Mouse (Mus musculus) kidney, adult 2 months (tissue): ENCODE results near the gene Ang2. TPM values are rescaled to one million over a fixed set of nuclear protein-coding genes. Genes with fewer than 3 reads are reported as not detected.

ENCODE experiments used
- DNase-seq: peaks from one replicate; pipeline ENCODE4 v3.0.0; 2021
- H3K27ac ChIP-seq: fragments of 200-500 bp; 2 replicates; pipeline ENCODE4 v1.5.1; 2012; ENCODE audit warnings: low read depth, low read length, control low read depth, inconsistent platforms; ENCODE audit not compliant: insufficient read depth
- H3K27me3 ChIP-seq: fragments of 200-500 bp; replicated peaks from 2 replicates; pipeline ENCODE4 v1.6.1; 2012; ENCODE audit warnings: mild to moderate bottlenecking, moderate library complexity, low read length, inconsistent platforms; ENCODE audit not compliant: control insufficient read depth, insufficient read depth
- H3K36me3 ChIP-seq: fragments of 200-500 bp; 2 replicates; pipeline ENCODE4 v1.6.1; 2012; ENCODE audit warnings: mild to moderate bottlenecking, moderate library complexity, low read length, inconsistent platforms; ENCODE audit not compliant: control insufficient read depth, insufficient read depth
- H3K4me1 ChIP-seq: fragments of 200-500 bp; 2 replicates; pipeline ENCODE4 v1.6.1; 2011; ENCODE audit warnings: low read length; ENCODE audit not compliant: control insufficient read depth, insufficient read depth
- H3K4me3 ChIP-seq: fragments of 200-500 bp; 2 replicates; pipeline ENCODE4 v1.5.1; 2011; ENCODE audit warnings: mild to moderate bottlenecking, low read depth, low read length, control low read depth; ENCODE audit not compliant: insufficient read depth
- CTCF ChIP-seq: fragments of 200-500 bp; conservative IDR thresholded peaks from 2 replicates; pipeline ENCODE4 v1.5.1; 2011; ENCODE audit warnings: low read depth, mild to moderate bottlenecking, control low read depth, low read length, moderate library complexity, mixed read lengths; ENCODE audit not compliant: insufficient read depth, insufficient read length
- POLR2A ChIP-seq: fragments of 200-500 bp; IDR thresholded peaks from one replicate; pipeline ENCODE4 v1.6.1; 2011; ENCODE audit warnings: low read depth, low read length, control low read depth
- WGBS: fragments of 180-500 bp; shearing (Covaris S2); methylation state at CpG from one replicate; pipeline ENCODE4 v1.1.7; 2018; 5-methylcytosine and 5-hydroxymethylcytosine counted together
- polyA plus RNA-seq: library from polyadenylated mRNA; depleted of rRNA; stranded (reverse); fragments of >200 nt; gene quantifications from 2 replicates; pipeline ENCODE4 v1.2.3, GENCODE M21; 2012; rRNA removed

The Ang2 gene
- polyA plus RNA-seq, 1 experiment: not detected

DNA sequence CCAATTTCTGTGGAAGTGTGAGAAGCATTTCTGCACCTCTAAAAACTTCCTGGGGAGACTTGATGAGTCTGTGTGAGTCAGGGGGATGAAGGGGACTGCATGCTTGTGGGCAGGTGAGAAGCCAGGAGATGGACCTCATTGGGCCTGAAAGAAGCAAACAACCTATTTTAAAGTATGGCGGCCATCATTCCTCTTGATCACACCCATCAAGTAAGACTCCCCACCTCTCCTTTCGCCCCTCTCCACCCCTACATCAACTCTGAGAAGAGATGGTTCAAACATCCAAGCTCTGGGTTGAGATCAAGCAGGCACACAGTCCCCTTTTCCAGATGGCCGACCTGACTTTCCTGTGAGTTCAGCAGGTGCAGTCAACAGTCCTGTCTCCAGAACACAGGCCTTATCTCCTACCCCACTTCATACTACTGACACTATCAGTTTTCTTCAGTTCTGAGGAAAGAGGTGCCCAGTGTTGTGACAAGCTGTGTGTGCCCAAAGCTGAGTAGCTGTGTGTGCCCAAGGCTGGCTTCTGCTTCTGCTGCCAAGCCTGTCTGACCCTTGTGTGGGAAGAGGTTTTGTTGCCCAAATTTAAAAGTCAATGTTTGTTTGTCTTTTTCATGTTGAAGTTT lies 48.6 kb downstream of the Ang2 start:
- Histone ChIP-seq H3K36me3 (no peaks in the 10 kb centered on the region), H3K4me3 (no peak overlapping the region), H3K27me3 (no peaks in the 10 kb centered on the region), H3K27ac (no peak overlapping the region), H3K4me1 (no peaks in the 10 kb centered on the region)
- 94% methylated on average over 3 of the region's 3 CpGs for WGBS
- no peak for DNase-seq
- TF ChIP-seq CTCF: no peak
- no peak for TF ChIP-seq POLR2A

DNA sequence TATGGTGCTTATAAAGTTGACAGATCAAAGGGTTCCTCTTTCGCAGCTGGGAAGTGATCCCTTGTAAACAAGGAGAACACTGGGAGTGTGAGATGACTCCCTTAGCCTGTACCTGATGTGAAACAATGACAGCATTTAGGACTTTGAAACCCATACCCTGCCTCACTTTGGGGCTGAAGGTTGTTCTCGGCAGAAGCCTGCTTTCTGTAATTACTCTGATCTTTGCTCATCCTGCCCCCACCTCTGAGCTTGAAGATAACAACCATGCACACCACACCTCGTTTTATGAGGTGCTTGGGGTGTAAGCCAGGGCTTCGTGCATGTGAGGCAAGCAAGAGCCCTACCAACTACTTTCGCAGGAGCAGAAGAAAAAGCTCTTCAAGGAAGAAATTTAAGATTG lies 49.8 kb downstream of the Ang2 start:
- Histone ChIP-seq H3K4me1 (no peaks in the 10 kb centered on the region), H3K27me3 (no peaks in the 10 kb centered on the region), H3K27ac (no peak overlapping the region), H3K4me3 (no peak overlapping the region), H3K36me3 (no peaks in the 10 kb centered on the region)
- TF ChIP-seq POLR2A: no peak
- TF ChIP-seq CTCF: no peak
- DNase-seq: no peak
- WGBS: 26% methylated on average over 5 of the region's 5 CpGs

DNA sequence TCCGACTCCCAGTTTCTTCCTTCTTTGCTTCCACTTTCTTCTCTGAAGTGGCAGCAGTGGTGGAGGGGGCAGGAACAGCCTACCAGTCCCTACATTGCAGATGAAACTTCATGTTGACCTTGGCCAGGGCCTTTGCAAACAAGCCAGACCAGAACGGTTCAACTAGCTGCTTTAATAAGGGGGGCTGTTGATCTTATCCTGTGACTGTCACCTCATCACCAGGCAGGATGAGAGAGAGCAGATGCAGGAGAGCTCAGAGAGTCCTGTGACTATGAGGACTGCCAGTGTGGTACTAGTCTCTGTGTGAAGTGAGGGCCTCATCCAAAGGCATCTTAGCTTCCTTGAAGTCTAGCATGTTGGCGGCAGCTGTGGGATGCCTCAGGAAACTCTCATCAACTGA lies 50.9 kb downstream of the Ang2 start:
- H3K4me1 ChIP-seq: no peaks in the 10 kb centered on the region
- no peak overlapping the region for H3K27ac ChIP-seq
- TF ChIP-seq POLR2A: no peak
- TF ChIP-seq CTCF: no peak
- H3K27me3 ChIP-seq: no peaks in the 10 kb centered on the region
- no peak for DNase-seq
- H3K4me3 ChIP-seq: no peak overlapping the region
- no peaks in the 10 kb centered on the region for H3K36me3 ChIP-seq
- 67% methylated on average over 3 of the region's 3 CpGs for WGBS

DNA sequence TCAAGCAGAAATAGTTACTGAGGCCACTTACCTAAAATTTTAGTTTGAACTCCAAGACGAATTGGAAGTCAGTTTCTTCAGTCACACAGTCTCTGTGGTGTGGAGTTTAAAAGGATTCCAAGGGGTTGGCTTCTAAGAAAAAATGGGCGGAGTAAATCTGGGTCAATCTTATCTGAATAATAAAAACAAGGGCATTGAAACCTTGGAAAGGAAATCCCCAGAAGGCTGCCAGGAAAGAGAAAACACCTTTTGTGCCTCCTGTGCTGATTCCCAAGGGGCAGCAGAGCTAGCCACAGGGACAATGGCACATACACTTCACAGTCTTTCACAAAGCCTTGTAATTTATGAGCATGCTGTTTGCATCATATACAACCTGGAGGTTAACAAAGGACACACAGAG lies 52.3 kb downstream of the Ang2 start, which contains the start of gene Rnase1:
TSS of gene Rnase1 (minus strand) at position 101 of the 400 bp plus-strand sequence.
- Histone ChIP-seq H3K36me3 (no peaks in the 10 kb centered on the region), H3K4me3 (no peak within 1 kb of the TSS), H3K27ac (no peak within 1 kb of the TSS), H3K27me3 (no peaks in the 10 kb centered on the region), H3K4me1 (no peaks in the 10 kb centered on the region)
- whole genome bisulfite sequencing: 71% methylated on average over 2 of the region's 2 CpGs
- no peak for DNase-seq
- TF ChIP-seq POLR2A (no peak), CTCF (no peak)

DNA sequence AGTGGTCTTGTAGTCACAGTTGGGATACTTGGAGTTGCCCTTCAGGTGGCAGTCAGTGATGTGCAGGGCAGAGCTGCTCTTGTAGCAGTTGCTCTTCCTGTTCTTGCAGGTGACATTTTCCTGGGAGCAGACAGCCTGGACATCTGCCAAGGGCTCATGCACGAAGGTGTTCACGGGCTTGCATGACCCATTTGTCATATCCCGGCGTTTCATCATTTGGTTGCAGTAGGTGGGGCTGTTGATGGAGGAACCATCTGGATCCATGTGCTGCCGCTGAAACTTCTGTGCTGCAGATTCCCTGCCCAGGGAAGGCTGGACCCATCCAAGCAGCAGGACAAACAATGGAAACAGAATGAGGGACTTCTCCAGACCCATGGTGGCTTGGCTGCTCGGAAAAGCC lies 53.4 kb downstream of the Ang2 start:
- H3K36me3 ChIP-seq: no peaks in the 10 kb centered on the region
- no peak for DNase-seq
- 70% methylated on average over 6 of the region's 6 CpGs for WGBS
- no peaks in the 10 kb centered on the region for H3K27me3 ChIP-seq
- no peaks in the 10 kb centered on the region for H3K4me1 ChIP-seq
- no peak for TF ChIP-seq CTCF
- no peak for TF ChIP-seq POLR2A
- no peak overlapping the region for H3K27ac ChIP-seq
- no peak overlapping the region for H3K4me3 ChIP-seq

Other genes with a start within 250 kb of the Ang2 start
- 0.54 and 0.56 TPM in 2 replicates for gene Pnp2, start 243.2 kb downstream of the Ang2 start, polyA plus RNA-seq
- not detected in 2 replicates for gene Rnase10, start 191.4 kb downstream of the Ang2 start, polyA plus RNA-seq
- not detected in 2 replicates for gene Rnase9, start 157.3 kb downstream of the Ang2 start, polyA plus RNA-seq
- not detected in 2 replicates for gene Rnase11, start 149.0 kb downstream of the Ang2 start, polyA plus RNA-seq
- gene Rnase12, start 141.5 kb downstream of the Ang2 start, polyA plus RNA-seq: not detected in 2 replicates
- not detected in 2 replicates for gene Olfr750, start 124.7 kb downstream of the Ang2 start, polyA plus RNA-seq
- 35.1 and 41.2 TPM in 2 replicates for gene Rnase4, start 108.1 kb downstream of the Ang2 start, polyA plus RNA-seq
- gene Ang, start 108.0 kb downstream of the Ang2 start, polyA plus RNA-seq: 4.7 and 5.1 TPM in 2 replicates
- 0.42 and 0.64 TPM in 2 replicates for gene Eddm3b, start 84.7 kb downstream of the Ang2 start, polyA plus RNA-seq
- 3.4 and 8.5 TPM in 2 replicates for gene Rnase6, start 75.2 kb downstream of the Ang2 start, polyA plus RNA-seq
- gene Rnase1, start 52.4 kb downstream of the Ang2 start, polyA plus RNA-seq: 0.25 and 0.39 TPM in 2 replicates
- not detected in 2 replicates for gene Rnase2b, start 36.9 kb downstream of the Ang2 start, polyA plus RNA-seq
- not detected in 2 replicates for gene Ear14, start 4.2 kb upstream of the Ang2 start, polyA plus RNA-seq
- not detected in 2 replicates for gene Rnase2a, start 57.0 kb upstream of the Ang2 start, polyA plus RNA-seq
- not detected in 2 replicates for gene Gm7247, start 162.6 kb upstream of the Ang2 start, polyA plus RNA-seq
- gene Vmn2r88, start 211.7 kb upstream of the Ang2 start, polyA plus RNA-seq: not detected in 2 replicates